Mouse (Mus musculus) cerebellum, adult 2 months (tissue): ENCODE results near the gene Inpp5d.

Source experiments
- CTCF ChIP-seq: fragments of 200-500 bp; IDR thresholded peaks from 2 replicates; pipeline ENCODE4 v1.5.1; 2011; ENCODE audit warnings: low read depth, mild to moderate bottlenecking, control low read depth, low read length, moderate library complexity, borderline replicate concordance; ENCODE audit not compliant: insufficient read depth
- POLR2A ChIP-seq: fragments of 200-500 bp; IDR thresholded peaks from 2 replicates; pipeline ENCODE4 v1.6.1; 2011; ENCODE audit warnings: low read length, control low read depth, borderline replicate concordance; ENCODE audit not compliant: insufficient read depth

DNA sequence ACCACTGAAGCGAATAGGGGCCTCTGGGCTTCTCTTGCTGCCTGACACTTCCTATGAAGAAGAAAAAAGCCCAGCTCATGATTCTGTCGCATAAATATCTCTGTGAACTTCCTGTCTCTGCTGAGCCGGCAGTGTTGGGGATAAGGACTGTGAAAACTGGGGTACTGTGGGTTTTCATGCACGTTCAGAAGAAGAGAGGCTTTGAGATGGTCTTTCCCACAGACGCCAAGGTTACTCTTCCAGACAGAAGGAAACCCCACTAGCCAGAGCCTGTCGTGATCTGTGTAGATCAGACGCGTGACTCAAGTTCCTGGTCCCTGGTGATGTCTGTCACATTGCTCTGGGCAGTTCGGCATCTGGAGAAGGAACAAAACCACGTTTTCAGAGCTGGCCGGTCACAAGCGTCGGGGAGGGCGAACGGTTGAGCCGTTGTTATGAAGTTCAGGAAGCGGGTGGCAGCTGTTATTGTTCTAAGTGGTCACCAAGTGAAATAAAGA is 20.1 kb downstream of the Inpp5d start:
- no peak for TF ChIP-seq CTCF
- TF ChIP-seq POLR2A: no peak
